Mouse (Mus musculus): ENCODE measurements around the gene Ank3. TPM values are rescaled to one million over a fixed set of nuclear protein-coding genes. Genes with fewer than 3 reads are reported as not detected.
"Not testable (repeated sequence)": the region's sequence is repeated elsewhere in the genome, so short reads cannot be mapped to it uniquely, and the experiment has no call there.

Gene Ank3
- polyA plus RNA-seq, 1 experiment, result 9.3 TPM

DNA sequence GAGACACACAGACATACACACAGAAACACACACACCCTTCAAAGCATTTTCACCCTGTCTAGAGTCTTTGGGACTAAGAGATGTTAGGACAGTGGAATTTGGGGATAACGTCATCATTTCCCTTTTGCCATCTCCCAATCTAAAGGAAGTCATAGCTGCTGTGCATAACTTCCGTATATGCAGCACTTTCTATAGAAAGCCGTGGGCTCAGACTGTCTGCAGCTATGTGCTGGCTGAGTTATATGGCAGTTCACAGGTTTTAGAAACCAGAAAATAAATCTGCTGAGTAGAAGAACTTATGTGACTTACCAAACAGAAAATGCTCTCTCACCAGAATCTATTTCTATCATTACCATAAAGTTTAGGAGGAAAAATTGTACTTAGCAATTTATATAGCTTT is 501.2 kb downstream of the Ank3 start:
- TF ChIP-seq CTCF (IDR thresholded peaks at IDR 0.05; ENCODE audit: control insufficient read depth, insufficient read depth, low read length), result no peak
- TF ChIP-seq POLR2A (IDR thresholded peaks at IDR 0.05; ENCODE audit: borderline replicate concordance, control insufficient read depth, low read depth, low read length), result no peak
- no peak overlapping the region for H3K27ac ChIP-seq (ENCODE audit: control insufficient read depth, insufficient read depth, low read depth, low read length, poor library complexity)
- H3K4me1 ChIP-seq (ENCODE audit: control insufficient read depth, insufficient read depth, low read length), result no peaks in the 10 kb centered on the region; the same call in 1 of the 2 replicates
- no peak overlapping the region for H3K4me3 ChIP-seq (replicated peaks; ENCODE audit: control insufficient read depth, low read depth, low read length)
- WGBS, result 49% methylated on average over 3 of the region's 3 CpGs

DNA sequence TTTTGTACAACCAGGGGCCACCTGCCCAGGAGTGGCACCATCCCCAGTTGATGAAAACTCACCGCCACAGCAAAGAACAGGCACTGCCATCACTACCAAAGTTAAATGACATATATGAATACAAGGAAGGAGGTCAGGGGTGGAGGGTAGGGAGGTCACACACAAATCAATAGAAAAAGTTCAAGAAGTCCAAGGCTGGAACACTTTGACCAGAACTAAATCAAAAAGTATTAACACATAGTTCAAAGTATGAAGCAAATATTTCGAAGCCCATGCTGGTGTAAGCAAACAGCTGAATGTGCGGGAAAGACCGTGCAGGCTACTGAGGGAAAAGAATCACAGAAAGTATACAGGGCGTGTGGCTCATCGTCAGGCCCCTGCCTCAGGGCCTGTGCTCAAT is 503.5 kb downstream of the Ank3 start:
- WGBS, result 85% methylated on average over 6 of the region's 6 CpGs
- Histone ChIP-seq H3K27ac (ENCODE audit: control insufficient read depth, insufficient read depth, low read depth, low read length, poor library complexity) (no peak overlapping the region), H3K4me3 (replicated peaks; ENCODE audit: control insufficient read depth, low read depth, low read length) (no peak overlapping the region), H3K4me1 (ENCODE audit: control insufficient read depth, insufficient read depth, low read length) (no peaks in the 10 kb centered on the region; the same call in 1 of the 2 replicates)
- no peak for TF ChIP-seq CTCF (IDR thresholded peaks at IDR 0.05; ENCODE audit: control insufficient read depth, insufficient read depth, low read length)
- no peak for TF ChIP-seq POLR2A (IDR thresholded peaks at IDR 0.05; ENCODE audit: borderline replicate concordance, control insufficient read depth, low read depth, low read length)

DNA sequence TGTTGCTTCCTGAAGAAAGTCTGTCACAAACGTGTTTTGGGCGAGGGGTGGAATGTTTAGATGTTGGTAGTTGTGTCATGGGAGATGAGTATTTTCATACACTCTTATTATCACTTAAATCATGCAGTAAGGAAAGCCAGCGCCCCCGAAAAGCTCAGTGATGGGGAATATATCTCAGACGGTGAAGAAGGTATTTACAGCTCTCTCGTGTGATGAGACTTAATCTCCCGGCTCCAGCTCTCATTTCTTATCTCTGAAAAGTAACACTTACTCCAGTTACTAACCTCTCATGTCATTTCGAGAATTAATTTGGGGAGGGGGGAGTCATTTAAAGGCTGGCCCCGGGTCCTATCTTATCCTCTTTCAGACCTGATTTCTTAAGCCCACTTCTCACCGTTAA is 505.7 kb downstream of the Ank3 start:
- H3K4me1 ChIP-seq (ENCODE audit: control insufficient read depth, insufficient read depth, low read length), result no peaks in the 10 kb centered on the region; the same call in 1 of the 2 replicates
- 54% methylated on average over 10 of the region's 10 CpGs for WGBS
- H3K4me3 ChIP-seq (replicated peaks; ENCODE audit: control insufficient read depth, low read depth, low read length), result no peak overlapping the region
- TF ChIP-seq CTCF (IDR thresholded peaks at IDR 0.05; ENCODE audit: control insufficient read depth, insufficient read depth, low read length) (no peak), POLR2A (IDR thresholded peaks at IDR 0.05; ENCODE audit: borderline replicate concordance, control insufficient read depth, low read depth, low read length) (no peak)
- no peak overlapping the region for H3K27ac ChIP-seq (ENCODE audit: control insufficient read depth, insufficient read depth, low read depth, low read length, poor library complexity)

DNA sequence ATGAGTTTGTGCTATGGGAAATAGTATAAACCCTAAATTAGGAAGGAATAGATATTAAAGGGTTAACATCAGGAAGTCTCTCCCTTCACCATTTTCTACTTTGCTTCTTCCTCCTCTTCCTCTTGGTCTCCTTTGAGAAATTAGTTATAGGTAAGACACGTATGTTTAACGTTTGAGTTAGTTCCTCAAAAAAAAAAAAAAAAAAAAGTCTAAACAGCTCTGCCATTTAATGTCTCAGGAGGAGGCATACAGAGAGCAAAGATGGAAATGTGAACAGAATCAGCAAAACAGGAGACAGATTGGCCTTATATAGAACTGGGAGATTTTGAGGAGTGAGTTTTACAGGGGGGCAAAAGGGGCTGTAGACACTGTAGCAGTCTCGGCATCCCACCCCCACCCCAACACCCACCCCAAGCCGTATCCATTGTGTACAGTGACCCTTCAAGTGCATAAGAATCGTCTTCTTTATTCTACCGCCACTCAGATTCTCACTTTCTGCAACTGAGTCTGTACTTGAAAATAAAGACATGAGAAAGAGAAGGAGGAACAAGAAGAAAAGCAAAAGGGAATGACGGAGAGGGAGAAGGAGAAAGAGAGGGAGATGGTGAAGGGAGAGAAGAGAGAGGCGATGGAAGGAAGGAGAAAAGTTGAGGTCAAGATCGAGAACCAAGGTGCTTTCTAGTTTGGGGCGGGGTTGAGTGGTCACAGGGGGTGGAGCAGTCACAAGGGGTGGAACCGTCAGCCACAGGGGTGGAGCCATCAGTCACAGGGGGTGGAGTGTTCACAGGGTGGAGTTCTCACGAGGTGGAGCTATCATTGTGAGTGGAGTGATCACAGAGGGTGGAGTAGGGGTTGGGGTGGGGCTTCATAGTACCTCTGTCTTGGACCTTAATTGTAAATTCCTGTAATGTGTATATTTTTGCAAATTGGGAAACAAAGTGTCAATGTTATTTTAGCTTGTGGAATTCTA is 509.5 kb downstream of the Ank3 start:
- WGBS, result 50% methylated on average over 12 of the region's 12 CpGs
- no peak overlapping the region for H3K4me3 ChIP-seq (replicated peaks; ENCODE audit: control insufficient read depth, low read depth, low read length)
- H3K4me1 ChIP-seq (ENCODE audit: control insufficient read depth, insufficient read depth, low read length), result peaks cover 2% of the 10 kb centered on the region; the same call in 1 of the 2 replicates
- no peak for TF ChIP-seq POLR2A (IDR thresholded peaks at IDR 0.05; ENCODE audit: borderline replicate concordance, control insufficient read depth, low read depth, low read length)
- no peak for TF ChIP-seq CTCF (IDR thresholded peaks at IDR 0.05; ENCODE audit: control insufficient read depth, insufficient read depth, low read length)
- no peak overlapping the region for H3K27ac ChIP-seq (ENCODE audit: control insufficient read depth, insufficient read depth, low read depth, low read length, poor library complexity)

DNA sequence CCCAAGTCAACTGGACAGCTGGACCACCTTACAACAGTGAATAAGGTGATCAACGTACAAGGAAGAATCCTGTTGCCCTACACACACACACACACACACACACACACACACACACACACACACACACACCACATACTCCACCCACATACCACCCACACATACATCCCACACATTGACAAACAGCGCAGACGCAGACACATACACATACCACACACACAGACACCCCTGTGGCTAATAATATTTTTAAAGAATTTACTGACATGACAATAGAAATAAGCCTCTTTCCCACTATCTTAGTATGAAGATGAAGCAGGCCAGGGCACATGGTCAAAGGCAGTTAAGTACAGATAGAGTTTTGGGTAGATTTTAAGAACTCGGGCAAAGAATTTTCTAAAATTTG is 511.3 kb downstream of the Ank3 start:
- no peak for TF ChIP-seq POLR2A (IDR thresholded peaks at IDR 0.05; ENCODE audit: borderline replicate concordance, control insufficient read depth, low read depth, low read length)
- no peak for TF ChIP-seq CTCF (IDR thresholded peaks at IDR 0.05; ENCODE audit: control insufficient read depth, insufficient read depth, low read length)
- 83% methylated on average over 4 of the region's 4 CpGs for WGBS
- no peak overlapping the region; the same call in 1 of the 2 replicates for H3K27ac ChIP-seq (ENCODE audit: control insufficient read depth, insufficient read depth, low read depth, low read length, poor library complexity)
- H3K4me3 ChIP-seq (replicated peaks; ENCODE audit: control insufficient read depth, low read depth, low read length), result no peak overlapping the region
- peaks cover 2% of the 10 kb centered on the region; the same call in 1 of the 2 replicates for H3K4me1 ChIP-seq (ENCODE audit: control insufficient read depth, insufficient read depth, low read length)

DNA sequence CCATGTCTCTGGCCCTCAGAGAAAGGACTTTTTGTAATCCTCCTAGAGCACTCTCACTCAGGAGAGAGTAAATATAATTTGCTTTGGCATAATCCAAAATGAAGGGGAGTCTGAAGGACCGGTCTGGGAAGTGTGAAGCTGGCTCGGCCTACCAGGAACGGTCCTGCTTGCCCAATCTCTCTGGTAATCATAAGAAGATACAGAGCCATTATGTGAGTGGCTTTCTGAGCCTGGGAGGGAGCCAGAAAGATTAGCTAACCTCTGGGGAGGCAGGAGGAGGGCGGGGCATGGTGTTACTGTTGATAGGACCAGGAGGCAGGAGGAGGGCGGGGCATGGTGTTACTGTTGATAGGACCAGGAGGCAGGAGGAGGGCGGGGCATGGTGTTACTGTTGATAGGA is 511.7 kb downstream of the Ank3 start:
- H3K4me3 ChIP-seq (replicated peaks; ENCODE audit: control insufficient read depth, low read depth, low read length); H3K4me1 ChIP-seq (ENCODE audit: control insufficient read depth, insufficient read depth, low read length); H3K27ac ChIP-seq (ENCODE audit: control insufficient read depth, insufficient read depth, low read depth, low read length, poor library complexity): not testable (repeated sequence)
- 36% methylated on average over 5 of the region's 6 CpGs for WGBS

DNA sequence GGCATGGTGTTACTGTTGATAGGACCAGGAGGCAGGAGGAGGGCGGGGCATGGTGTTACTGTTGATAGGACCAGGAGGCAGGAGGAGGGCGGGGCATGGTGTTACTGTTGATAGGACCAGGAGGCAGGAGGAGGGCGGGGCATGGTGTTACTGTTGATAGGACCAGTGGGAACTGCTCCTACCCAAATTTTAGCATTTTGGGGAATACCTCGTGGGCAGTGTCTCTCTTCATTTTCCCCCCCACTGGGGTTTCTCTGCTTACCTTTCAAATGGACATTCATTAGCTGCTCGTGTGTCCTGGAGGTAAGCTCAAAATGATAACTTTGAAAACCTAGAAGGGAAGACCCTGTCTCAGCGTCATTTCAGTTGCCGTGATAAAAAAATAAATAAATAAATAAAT is 512.2 kb downstream of the Ank3 start:
- H3K4me3 ChIP-seq (replicated peaks; ENCODE audit: control insufficient read depth, low read depth, low read length); H3K27ac ChIP-seq (ENCODE audit: control insufficient read depth, insufficient read depth, low read depth, low read length, poor library complexity); H3K4me1 ChIP-seq (ENCODE audit: control insufficient read depth, insufficient read depth, low read length): not testable (repeated sequence)
- WGBS, result 50% methylated on average over 6 of the region's 7 CpGs

DNA sequence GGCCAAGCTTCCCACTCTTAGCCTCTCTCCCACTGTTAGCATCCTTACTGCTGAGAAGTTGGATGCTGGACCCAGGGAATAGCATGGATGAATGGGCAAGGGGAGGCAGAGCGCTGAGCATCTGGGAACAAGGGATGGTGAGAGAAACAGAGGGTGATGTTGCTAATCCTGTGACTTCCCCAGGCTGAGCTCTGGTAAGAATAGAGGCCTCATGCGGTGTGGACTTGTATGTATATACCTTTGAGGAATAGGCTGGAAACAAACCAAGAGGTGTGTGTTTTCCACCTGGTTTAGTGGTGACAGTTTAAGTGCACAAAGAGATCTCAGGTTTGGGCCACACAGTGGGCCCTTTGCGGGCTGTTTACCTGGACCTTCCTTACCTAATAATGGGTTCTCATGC is 517.0 kb downstream of the Ank3 start:
- Histone ChIP-seq H3K27ac (ENCODE audit: control insufficient read depth, insufficient read depth, low read depth, low read length, poor library complexity) (no peak overlapping the region), H3K4me3 (replicated peaks; ENCODE audit: control insufficient read depth, low read depth, low read length) (no peak overlapping the region), H3K4me1 (ENCODE audit: control insufficient read depth, insufficient read depth, low read length) (no peaks in the 10 kb centered on the region; the same call in 1 of the 2 replicates)
- TF ChIP-seq POLR2A (IDR thresholded peaks at IDR 0.05; ENCODE audit: borderline replicate concordance, control insufficient read depth, low read depth, low read length) (no peak), CTCF (IDR thresholded peaks at IDR 0.05; ENCODE audit: control insufficient read depth, insufficient read depth, low read length) (no peak)
- WGBS, result 73% methylated on average over 3 of the region's 3 CpGs

DNA sequence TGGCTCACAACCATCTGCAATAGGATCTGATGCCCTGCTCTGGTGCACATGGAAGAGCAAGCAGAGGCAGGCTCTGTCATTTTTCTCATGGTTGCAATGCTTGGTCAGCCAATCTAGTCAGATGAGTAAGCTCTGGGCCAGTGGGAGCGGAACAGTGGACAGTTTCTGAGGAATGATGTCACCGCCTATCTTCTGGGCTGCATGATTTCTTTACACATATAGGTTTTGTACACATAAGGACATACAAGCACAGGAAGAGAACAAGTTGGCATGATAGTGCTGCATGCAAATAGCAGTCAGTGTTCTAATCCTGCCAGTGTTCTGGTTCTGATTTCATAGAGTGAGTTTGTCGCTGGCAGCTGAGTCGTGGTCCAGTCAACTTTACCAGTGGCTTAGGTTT is 517.6 kb downstream of the Ank3 start:
- 84% methylated on average over 4 of the region's 4 CpGs for WGBS
- no peak overlapping the region for H3K27ac ChIP-seq (ENCODE audit: control insufficient read depth, insufficient read depth, low read depth, low read length, poor library complexity)
- H3K4me1 ChIP-seq (ENCODE audit: control insufficient read depth, insufficient read depth, low read length), result no peaks in the 10 kb centered on the region; the same call in 1 of the 2 replicates
- TF ChIP-seq CTCF (IDR thresholded peaks at IDR 0.05; ENCODE audit: control insufficient read depth, insufficient read depth, low read length) (no peak), POLR2A (IDR thresholded peaks at IDR 0.05; ENCODE audit: borderline replicate concordance, control insufficient read depth, low read depth, low read length) (no peak)
- no peak overlapping the region for H3K4me3 ChIP-seq (replicated peaks; ENCODE audit: control insufficient read depth, low read depth, low read length)
